Mouse (Mus musculus): ENCODE results near the gene Olfr1392.

The Olfr1392 gene

GRCm38 (mm10) chr11:49252048-49252447 lies 33.0 kb upstream of the Olfr1392 start:
- DNase-seq (ENCODE audit: low spot score in 2 of 2) = peak in 1 of 2 experiments; percentile 42

GRCm38 (mm10) chr11:49253035-49253434 lies 32.0 kb upstream of the Olfr1392 start:
- no peak for DNase-seq (ENCODE audit: low spot score in 2 of 2)

GRCm38 (mm10) chr11:49259296-49259695 lies 25.8 kb upstream of the Olfr1392 start:
- no peak for DNase-seq (ENCODE audit: low spot score in 2 of 2)

- DNase-seq (ENCODE audit: low spot score in 2 of 2) = no peak
Observed at GRCm38 (mm10) chr11:49259829-49260228, 25.3 kb upstream of the Olfr1392 start.

- DNase-seq (ENCODE audit: low spot score in 2 of 2) = no peak
Observed at GRCm38 (mm10) chr11:49260598-49261312, 24.3 kb upstream of the Olfr1392 start.

DNA sequence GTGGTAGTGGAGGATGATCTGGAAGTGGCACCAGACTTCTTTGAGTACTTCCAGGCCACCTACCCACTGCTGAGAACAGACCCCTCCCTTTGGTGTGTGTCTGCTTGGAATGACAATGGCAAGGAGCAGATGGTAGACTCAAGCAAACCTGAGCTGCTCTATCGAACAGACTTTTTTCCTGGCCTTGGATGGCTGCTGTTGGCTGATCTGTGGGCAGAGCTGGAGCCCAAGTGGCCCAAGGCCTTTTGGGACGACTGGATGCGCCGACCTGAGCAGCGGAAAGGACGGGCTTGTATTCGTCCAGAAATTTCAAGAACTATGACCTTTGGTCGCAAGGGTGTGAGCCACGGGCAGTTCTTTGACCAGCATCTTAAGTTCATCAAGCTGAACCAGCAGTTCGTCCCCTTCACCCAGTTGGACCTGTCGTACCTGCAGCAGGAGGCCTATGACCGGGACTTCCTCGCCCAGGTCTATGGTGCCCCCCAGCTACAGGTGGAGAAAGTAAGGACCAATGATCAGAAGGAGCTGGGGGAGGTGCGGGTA lies 23.7 kb upstream of the Olfr1392 start:
- DNase-seq (ENCODE audit: low spot score in 2 of 2) = no peak

- no peak for DNase-seq (ENCODE audit: low spot score in 2 of 2)
Observed at GRCm38 (mm10) chr11:49262286-49262685, 22.8 kb upstream of the Olfr1392 start.

GRCm38 (mm10) chr11:49263149-49263548 lies 21.9 kb upstream of the Olfr1392 start:
- no peak for DNase-seq (ENCODE audit: low spot score in 2 of 2)

DNA sequence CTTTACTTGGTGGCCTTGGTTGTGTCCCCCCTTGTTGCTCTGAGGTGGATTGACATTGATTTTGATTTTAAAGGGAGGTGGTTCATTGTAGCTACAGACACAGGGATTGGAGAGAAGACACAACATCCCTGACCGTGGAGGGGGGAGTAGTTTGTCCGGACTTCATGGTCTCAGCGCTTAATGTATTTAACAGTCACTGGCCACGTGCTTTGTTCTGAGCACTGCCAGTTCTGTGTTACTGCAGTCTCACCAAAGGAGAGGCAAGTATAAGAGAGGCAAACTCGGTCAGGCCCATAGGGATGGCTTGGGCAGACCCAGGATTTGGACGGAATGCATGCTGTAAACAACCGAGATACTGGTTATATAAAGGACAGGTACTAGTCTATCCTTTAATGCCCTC lies 21.0 kb upstream of the Olfr1392 start:
- DNase-seq (ENCODE audit: low spot score in 2 of 2) = no peak

GRCm38 (mm10) chr11:49264622-49265021 lies 20.5 kb upstream of the Olfr1392 start:
- DNase-seq (ENCODE audit: low spot score in 2 of 2) = no peak

DNA sequence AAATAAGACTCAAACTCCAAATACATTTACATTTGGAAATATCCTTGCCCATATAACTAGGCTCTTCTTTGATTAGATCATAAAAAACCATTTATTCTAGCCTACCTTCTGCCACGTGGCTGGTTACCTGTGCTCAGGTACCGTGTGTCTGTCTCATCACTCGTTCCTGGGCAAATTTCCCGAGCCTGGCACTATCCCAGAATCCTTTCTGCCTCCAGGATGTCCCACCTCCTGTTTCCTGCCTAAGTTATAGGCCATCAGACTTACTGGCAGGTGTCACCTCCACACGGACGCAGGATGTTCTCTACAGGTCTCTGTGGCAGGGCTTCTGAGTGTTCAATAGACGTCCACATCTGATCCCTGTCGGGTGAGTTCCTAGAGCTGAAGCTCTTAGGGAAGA lies 20.0 kb upstream of the Olfr1392 start:
- DNase-seq (ENCODE audit: low spot score in 2 of 2) = no peak

GRCm38 (mm10) chr11:49266671-49267070 lies 18.4 kb upstream of the Olfr1392 start:
- no peak for DNase-seq (ENCODE audit: low spot score in 2 of 2)

- no peak for DNase-seq (ENCODE audit: low spot score in 2 of 2)
Observed at GRCm38 (mm10) chr11:49267316-49267715, 17.8 kb upstream of the Olfr1392 start.

GRCm38 (mm10) chr11:49267970-49268579 lies 17.0 kb upstream of the Olfr1392 start:
- DNase-seq (ENCODE audit: low spot score in 2 of 2) = no peak

DNA sequence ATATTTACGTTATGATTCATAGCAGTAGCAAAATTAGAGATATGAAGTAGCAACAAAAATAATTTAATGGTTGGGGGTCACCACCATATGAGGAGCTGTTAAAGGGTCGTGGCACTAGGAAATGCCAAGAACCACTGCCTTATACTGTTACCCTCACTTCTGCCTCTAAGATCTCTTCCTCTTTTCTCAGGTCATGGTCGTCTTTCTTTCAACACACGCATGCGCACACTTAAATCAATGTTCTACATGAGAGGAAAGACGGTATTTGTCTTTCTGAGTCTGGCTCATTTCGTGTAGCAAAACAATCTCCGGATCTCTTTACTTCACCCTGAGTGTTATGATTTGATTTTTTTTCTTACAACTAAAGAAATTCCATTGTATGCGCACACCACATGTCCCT lies 15.3 kb upstream of the Olfr1392 start:
- DNase-seq (ENCODE audit: low spot score in 2 of 2) = no peak

- DNase-seq (ENCODE audit: low spot score in 2 of 2) = no peak
Observed at GRCm38 (mm10) chr11:49270368-49270767, 14.7 kb upstream of the Olfr1392 start.

- peak in 1 of 2 experiments; percentile 55 for DNase-seq (ENCODE audit: low spot score in 2 of 2)
Observed at GRCm38 (mm10) chr11:49271334-49271733, 13.7 kb upstream of the Olfr1392 start.

DNA sequence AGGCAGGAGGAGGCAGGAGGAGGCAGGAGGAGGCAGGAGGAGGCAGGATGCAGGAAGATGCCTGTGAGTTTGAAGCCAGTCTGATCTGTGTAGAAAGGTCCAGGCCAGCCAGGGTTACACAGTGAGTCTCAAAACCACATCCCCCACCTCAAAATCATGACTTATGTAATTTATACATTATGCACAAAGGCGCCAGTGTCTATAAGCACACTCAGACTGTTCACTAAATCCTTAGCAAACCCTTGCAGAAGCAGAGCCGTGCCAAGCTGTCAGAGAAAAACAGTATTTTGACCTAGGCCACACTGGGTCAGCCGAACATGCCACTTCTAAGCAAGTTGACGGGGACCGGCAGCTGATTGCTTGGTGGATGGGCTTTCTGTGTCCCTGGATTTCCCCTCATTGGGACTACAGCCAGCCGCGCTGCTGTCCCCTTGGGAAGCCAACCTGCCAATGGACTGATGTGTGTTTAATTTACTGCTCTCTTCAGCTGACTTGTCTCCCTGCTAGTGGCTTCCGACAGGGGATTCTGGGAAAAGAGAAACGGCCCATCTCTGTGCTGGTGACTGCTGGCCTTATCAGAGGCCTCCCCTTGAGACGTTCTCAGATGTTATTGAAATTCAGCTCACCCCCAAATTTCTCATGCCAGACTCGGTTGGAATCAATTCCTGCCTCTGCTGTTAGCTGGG lies 11.1 kb upstream of the Olfr1392 start:
- no peak for DNase-seq (ENCODE audit: low spot score in 2 of 2)

DNA sequence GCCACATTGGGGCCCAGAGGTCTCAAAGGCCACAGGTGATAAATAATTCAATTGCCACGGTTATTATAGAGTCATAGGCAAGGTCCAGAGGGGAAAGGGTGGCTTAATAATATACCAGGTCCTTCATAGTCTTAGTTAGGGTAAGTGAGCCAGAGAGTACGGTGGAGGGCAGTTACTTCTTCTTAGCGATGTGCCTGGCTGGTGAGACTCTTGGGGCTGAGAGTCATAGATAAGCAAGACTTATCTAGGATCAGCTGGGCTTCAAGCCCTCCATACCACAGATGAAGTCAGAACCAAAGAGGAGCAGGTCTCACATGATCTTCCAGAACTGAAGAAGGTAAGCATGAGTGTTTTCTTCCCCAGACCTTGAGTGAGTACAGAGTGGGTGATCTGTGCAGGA lies 6.9 kb upstream of the Olfr1392 start, which contains the start of gene Olfr1393:
TSS of gene Olfr1393 (plus strand) at position 83 of the 400 bp plus-strand sequence.
- no peak for DNase-seq (ENCODE audit: low spot score in 2 of 2)

- DNase-seq (ENCODE audit: low spot score in 2 of 2) = no peak
Observed at GRCm38 (mm10) chr11:49287251-49287650, 2.2 kb downstream of the Olfr1392 start.

- DNase-seq (ENCODE audit: low spot score in 2 of 2) = no peak
Observed at GRCm38 (mm10) chr11:49292777-49293176, 7.7 kb downstream of the Olfr1392 start.

GRCm38 (mm10) chr11:49304441-49304840 lies 19.4 kb downstream of the Olfr1392 start, which contains the start of gene Olfr10:
TSS of gene Olfr10 (plus strand) at chr11:49304741.
- DNase-seq (ENCODE audit: low spot score in 2 of 2) = no peak

Data from spleen, postnatal 10 days (tissue).